9 mouse cellular contexts compared by ENCODE assay signal in genomic region chr9:113629632-113630031, GRCm38 (mm10).
A peak's percentile ranks its signal among the peaks of the same experiment; 100 is the strongest.
DNase-seq lines count a peak whose midpoint lies in the region; ATAC-seq and TF ChIP-seq lines count a peak whose summit lies in the region.
"Had no signal": no experiment of that assay in that cellular context is flagged by ENCODE, and none has a peak within 500 bp of the region (broad histone marks: within the 10 kb centered on the region; RNA-seq: fewer than 3 reads in every experiment).

No protein-coding gene starts in this region.

- H3K4me2 ChIP-seq in liver, postnatal 0 days (ENCODE audit: low read depth, low read length) = no peak overlapping the region
- no peak overlapping the region for H3K4me2 ChIP-seq in kidney, embryonic 14.5 days (replicated peaks; ENCODE audit: low read depth, low read length)
- H3K4me2 ChIP-seq: embryonic facial prominence, embryonic 13.5 days had no signal

- no peak for TF ChIP-seq POLR2A in embryonic fibroblast, embryonic 13.5 days (IDR thresholded peaks at IDR 0.05; ENCODE audit: low read depth, low read length)

- peak; percentile 21 for DNase-seq in liver, postnatal 0 days
- DNase-seq in liver = no peak
- peak; percentile 50 for DNase-seq in adrenal gland, postnatal 14 days
- peak; percentile 35 for DNase-seq in lung, postnatal 10 days
- peak; percentile 71 for DNase-seq in right cerebral cortex, postnatal 14 days
- DNase-seq in T-cell, adult 2 months (ENCODE audit: low spot score) = no peak

- no peak for TF ChIP-seq EP300 in liver, postnatal 0 days (IDR thresholded peaks at IDR 0.05; ENCODE audit: low read depth)

- H3K36me3 ChIP-seq in liver, postnatal 0 days (replicated peaks; ENCODE audit: insufficient read depth, low read length) = no peaks in the 10 kb centered on the region
- H3K36me3 ChIP-seq in kidney, embryonic 14.5 days (ENCODE audit: control insufficient read depth, insufficient read depth, low read length) = no peaks in the 10 kb centered on the region
- H3K36me3 ChIP-seq: embryonic facial prominence, embryonic 13.5 days had no signal

- H3K27ac ChIP-seq in liver, postnatal 0 days (ENCODE audit: low read depth) = no peak overlapping the region
- H3K27ac ChIP-seq in embryonic fibroblast, embryonic 13.5 days (ENCODE audit: insufficient read depth, low read length) = no peak overlapping the region
- H3K27ac ChIP-seq in kidney, embryonic 14.5 days (ENCODE audit: low read depth, low read length) = no peak overlapping the region
- H3K27ac ChIP-seq: embryonic facial prominence, embryonic 13.5 days had no signal

- no peak overlapping the region for H3K4me3 ChIP-seq in liver, postnatal 0 days (ENCODE audit: low read depth, low read length)
- H3K4me3 ChIP-seq in embryonic fibroblast, embryonic 13.5 days (ENCODE audit: insufficient read depth, low read length) = no peak overlapping the region
- H3K4me3 ChIP-seq in kidney, embryonic 14.5 days (ENCODE audit: low read length) = no peak overlapping the region
- H3K4me3 ChIP-seq: embryonic facial prominence, embryonic 13.5 days had no signal

- no peaks in the 10 kb centered on the region for H3K27me3 ChIP-seq in liver, postnatal 0 days (ENCODE audit: insufficient read depth, low read length)
- H3K27me3 ChIP-seq in kidney, embryonic 14.5 days (ENCODE audit: control insufficient read depth, insufficient read depth, low read length) = no peaks in the 10 kb centered on the region

- no peak overlapping the region for H3K9ac ChIP-seq in liver, postnatal 0 days (replicated peaks)
- no peak overlapping the region for H3K9ac ChIP-seq in kidney, embryonic 14.5 days (ENCODE audit: low read depth, low read length)
- H3K9ac ChIP-seq: embryonic facial prominence, embryonic 13.5 days had no signal

- peak; percentile 57 for TF ChIP-seq CTCF in liver, postnatal 0 days (IDR thresholded peaks at IDR 0.05; ENCODE audit: low read depth)
- TF ChIP-seq CTCF in embryonic fibroblast, embryonic 13.5 days (IDR thresholded peaks at IDR 0.05; ENCODE audit: borderline replicate concordance, insufficient read depth, low read length) = peak; percentile 65; the same call in 1 of the 2 replicates

- WGBS in liver, postnatal 0 days (ENCODE audit: insufficient replicate concordance) = 17% methylated on average over 9 of the region's 9 CpGs
- 5% methylated on average over 9 of the region's 9 CpGs for WGBS in kidney, embryonic 14.5 days

- no peak for ATAC-seq in liver, postnatal 0 days
- ATAC-seq in kidney, embryonic 14.5 days (ENCODE audit: low FRiP score, low TSS enrichment) = peak; percentile 60

- H3K9me3 ChIP-seq in liver, postnatal 0 days (ENCODE audit: low read length) = no peaks in the 10 kb centered on the region
- no peaks in the 10 kb centered on the region for H3K9me3 ChIP-seq in kidney, embryonic 14.5 days (ENCODE audit: control insufficient read depth, low read length)
- H3K9me3 ChIP-seq: embryonic facial prominence, embryonic 13.5 days had no signal

- no peaks in the 10 kb centered on the region for H3K4me1 ChIP-seq in liver, postnatal 0 days (ENCODE audit: insufficient read depth)
- H3K4me1 ChIP-seq in embryonic fibroblast, embryonic 13.5 days (ENCODE audit: control insufficient read depth, insufficient read depth, low read length) = no peaks in the 10 kb centered on the region
- H3K4me1 ChIP-seq in kidney, embryonic 14.5 days (ENCODE audit: control insufficient read depth, insufficient read depth, low read length) = no peaks in the 10 kb centered on the region
- H3K4me1 ChIP-seq: embryonic facial prominence, embryonic 13.5 days had no signal

Comparison
In these comparisons a context has a peak if more than half of its experiments do, and no peak if none do; other contexts are left out.
1. DNase-seq: peak in liver, postnatal 0 days (single experiment), adrenal gland, postnatal 14 days (single experiment), lung, postnatal 10 days (single experiment) and right cerebral cortex, postnatal 14 days (single experiment); none in liver (single experiment) and T-cell, adult 2 months (single experiment).